ENCODE assay signal across 8 mouse cellular contexts in the genomic region with DNA sequence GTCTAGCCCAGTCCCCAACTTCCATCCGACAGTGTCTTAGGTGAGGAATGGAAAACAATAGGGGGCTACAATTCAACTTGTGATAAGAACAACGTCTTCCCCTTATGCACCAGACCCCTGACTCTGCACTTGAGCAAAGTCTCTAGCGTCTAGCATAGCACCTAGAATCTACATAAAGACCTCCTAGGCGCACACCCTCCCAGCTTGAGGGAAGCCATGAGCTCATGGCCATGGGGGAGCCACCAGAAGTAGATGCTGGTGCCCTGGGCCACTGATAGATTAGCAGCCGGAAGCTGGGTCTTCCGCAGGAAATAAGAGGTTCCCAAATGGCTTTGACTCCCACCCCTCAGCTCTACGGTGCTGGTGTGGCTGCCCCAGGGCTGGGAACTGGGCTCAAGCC. TPM values are rescaled to one million over a fixed set of nuclear protein-coding genes. Genes with fewer than 3 reads are reported as not detected.
DNase-seq lines count a peak whose midpoint lies in the region; ATAC-seq and TF ChIP-seq lines count a peak whose summit lies in the region.

No protein-coding gene starts in this region.

- no peak for DNase-seq in heart, postnatal 14 days
- no peak for DNase-seq in gastrocnemius, adult 18-20 months (ENCODE audit: low spot score)
- DNase-seq in left cerebral cortex, postnatal 14 days (ENCODE audit: low spot score in 2 of 2): no peak
- no peak for DNase-seq in ovary, postnatal 14 days (ENCODE audit: low spot score)

- H3K4me2 ChIP-seq in heart, embryonic 12.5 days: peak overlapping the region; percentile 84
- peak overlapping the region; percentile 83 for H3K4me2 ChIP-seq in lung, embryonic 15.5 days

- H3K9ac ChIP-seq in heart, embryonic 12.5 days: peak overlapping the region; percentile 91
- H3K9ac ChIP-seq in lung, embryonic 15.5 days: peak overlapping the region; percentile 83

- H3K27ac ChIP-seq in heart, embryonic 12.5 days (ENCODE audit: poor library complexity, severe bottlenecking): no peak overlapping the region
- no peak overlapping the region for H3K27ac ChIP-seq in lung, embryonic 15.5 days

- intact Hi-C loops in heart, postnatal 14 days (cut with DNase I): loop anchor here (2.0 to 5.0 kb wide), 2 partner anchors 23 to 40 kb away; no protein-coding TSS in a partner anchor
- intact Hi-C loops in left cerebral cortex, postnatal 14 days (cut with DNase I): no loop called here

- H3K4me3 ChIP-seq in heart, embryonic 12.5 days: peak overlapping the region; percentile 88
- H3K4me3 ChIP-seq in E14TG2a.4 (replicated peaks; ENCODE audit: low read length): peak overlapping the region; percentile 90
- peak overlapping the region; percentile 84 for H3K4me3 ChIP-seq in lung, embryonic 15.5 days

- 18% methylated on average over 7 of the region's 7 CpGs for WGBS in heart, embryonic 12.5 days
- WGBS in lung, embryonic 15.5 days: 22% methylated on average over 7 of the region's 7 CpGs

- TF ChIP-seq CTCF in E14TG2a.4 (conservative IDR thresholded peaks at IDR 0.05; ENCODE audit: low read length): no peak

- peaks cover 33% of the 10 kb centered on the region for H3K4me1 ChIP-seq in heart, embryonic 12.5 days (replicated peaks)
- peaks cover 58% of the 10 kb centered on the region for H3K4me1 ChIP-seq in E14TG2a.4 (replicated peaks; ENCODE audit: low read depth, low read length)
- peaks cover 33% of the 10 kb centered on the region for H3K4me1 ChIP-seq in lung, embryonic 15.5 days

- H3K36me3 ChIP-seq in heart, embryonic 12.5 days: peaks cover 7% of the 10 kb centered on the region
- peaks cover 4% of the 10 kb centered on the region for H3K36me3 ChIP-seq in E14TG2a.4 (ENCODE audit: insufficient read depth, low read length)
- H3K36me3 ChIP-seq in lung, embryonic 15.5 days: no peaks in the 10 kb centered on the region

- no peaks in the 10 kb centered on the region for H3K9me3 ChIP-seq in heart, embryonic 12.5 days (replicated peaks)
- H3K9me3 ChIP-seq in E14TG2a.4 (ENCODE audit: low read length): no peaks in the 10 kb centered on the region
- H3K9me3 ChIP-seq in lung, embryonic 15.5 days: no peaks in the 10 kb centered on the region

- H3K27me3 ChIP-seq in heart, embryonic 12.5 days (replicated peaks): no peaks in the 10 kb centered on the region
- H3K27me3 ChIP-seq in E14TG2a.4 (ENCODE audit: insufficient read depth, low read length): no peaks in the 10 kb centered on the region
- no peaks in the 10 kb centered on the region for H3K27me3 ChIP-seq in lung, embryonic 15.5 days

- no peak; the same call in 1 of the 2 replicates for ATAC-seq in heart, embryonic 12.5 days (ENCODE audit: insufficient number of reproducible peaks, low FRiP score)
- ATAC-seq in granulocyte monocyte progenitor cell, adult 5-6 weeks (replicated peaks; ENCODE audit: poor library complexity, severe bottlenecking): peak; percentile 10
- peak; percentile 2; the same call in 1 of the 2 replicates for ATAC-seq in lung, embryonic 15.5 days (ENCODE audit: borderline replicate concordance, extremely low read depth, low FRiP score, low TSS enrichment)

RNA-seq across cellular contexts. Expression of a gene that starts 0.8 kb away (rescaled TPM):
- polyA plus RNA-seq in heart, embryonic 12.5 days (2016; fragmentation: Nextera tagmentation; extraction: Ambion mirVana): 33.1 and 35.6 TPM in 2 replicates
- 10 to 100 TPM; 20.7 to 21.7 TPM for total RNA-seq in heart, postnatal 14 days (2021)
- 30.0 and 30.5 TPM in 2 replicates for total RNA-seq in granulocyte monocyte progenitor cell, adult 5-6 weeks (2014; fragmentation: Nextera tagmentation)
- 14.5 and 23.6 TPM in 2 replicates for total RNA-seq in granulocyte monocyte progenitor cell, adult 5-6 weeks (2017)
- 35.0 and 36.0 TPM in 2 replicates for polyA plus RNA-seq in lung, embryonic 15.5 days (2015; fragmentation: Nextera tagmentation; extraction: Ambion mirVana)
- total RNA-seq in gastrocnemius, adult 18-20 months (2021): 10 to 100 TPM; 16.2 to 21.1 TPM
- 100 to 1,000 TPM; 218 TPM for total RNA-seq in left cerebral cortex, postnatal 14 days (2021)

RNA-seq across cellular contexts. Expression of a gene that starts 22.7 kb away (rescaled TPM):
- 245 and 246 TPM in 2 replicates for polyA plus RNA-seq in heart, embryonic 12.5 days (2016; fragmentation: Nextera tagmentation; extraction: Ambion mirVana)
- 10 to 100 TPM; 24.5 to 28.1 TPM for total RNA-seq in heart, postnatal 14 days (2021)
- not detected in 2 replicates for total RNA-seq in granulocyte monocyte progenitor cell, adult 5-6 weeks (2014; fragmentation: Nextera tagmentation)
- total RNA-seq in granulocyte monocyte progenitor cell, adult 5-6 weeks (2017): not detected in 2 replicates
- polyA plus RNA-seq in lung, embryonic 15.5 days (2015; fragmentation: Nextera tagmentation; extraction: Ambion mirVana): 496 and 501 TPM in 2 replicates
- total RNA-seq in gastrocnemius, adult 18-20 months (2021): 1 to 10 TPM; 1.1 to 2.3 TPM
- total RNA-seq in left cerebral cortex, postnatal 14 days (2021): 10 to 100 TPM in 1 of 2 experiments, 1 to 10 TPM in 1; 9.5 to 10.5 TPM

RNA-seq across cellular contexts. Expression of a gene that starts 26.5 kb away (rescaled TPM):
- 746 and 756 TPM in 2 replicates for polyA plus RNA-seq in heart, embryonic 12.5 days (2016; fragmentation: Nextera tagmentation; extraction: Ambion mirVana)
- total RNA-seq in heart, postnatal 14 days (2021): 100 to 1,000 TPM; 916 to 936 TPM
- total RNA-seq in granulocyte monocyte progenitor cell, adult 5-6 weeks (2014; fragmentation: Nextera tagmentation): 143 and 167 TPM in 2 replicates
- 116 and 142 TPM in 2 replicates for total RNA-seq in granulocyte monocyte progenitor cell, adult 5-6 weeks (2017)
- 370 and 381 TPM in 2 replicates for polyA plus RNA-seq in lung, embryonic 15.5 days (2015; fragmentation: Nextera tagmentation; extraction: Ambion mirVana)
- total RNA-seq in gastrocnemius, adult 18-20 months (2021): 100 to 1,000 TPM; 630 to 677 TPM
- 100 to 1,000 TPM; 196 to 202 TPM for total RNA-seq in left cerebral cortex, postnatal 14 days (2021)

Comparison
In these comparisons a context has a peak if more than half of its experiments do, and no peak if none do; other contexts are left out.
1. RNA of a gene that starts 0.8 kb away (total RNA-seq): 218 TPM in left cerebral cortex, postnatal 14 days; 14.5 to 30.5 TPM in granulocyte monocyte progenitor cell, adult 5-6 weeks, 20.7 to 21.7 TPM in heart, postnatal 14 days and 16.2 to 21.1 TPM in gastrocnemius, adult 18-20 months; every median in the first group is over 4 times any median in the second.
2. Peak in every context shown above with its lines, with median percentiles within 50 percentile points of each other: H3K4me3 ChIP-seq.